Mouse (Mus musculus): ENCODE measurements around the gene Nrsn2.

Gene Nrsn2

GRCm38 (mm10) chr2:152343329-152344213 is 32.9 kb downstream of the Nrsn2 start, which contains the start of gene Trib3:
Trib3 (minus strand) TSS chr2:152344032.
- no peak for DNase-seq (ENCODE audit: extremely low read depth, low read depth, low spot score)

- DNase-seq (ENCODE audit: extremely low read depth, low read depth, low spot score) = no peak
Observed at GRCm38 (mm10) chr2:152339631-152340179, 36.7 kb downstream of the Nrsn2 start.

GRCm38 (mm10) chr2:152338319-152338718 is 38.1 kb downstream of the Nrsn2 start:
- no peak for DNase-seq (ENCODE audit: extremely low read depth, low read depth, low spot score)

GRCm38 (mm10) chr2:152337591-152338212 is 38.7 kb downstream of the Nrsn2 start:
- no peak for DNase-seq (ENCODE audit: extremely low read depth, low read depth, low spot score)

- no peak for DNase-seq (ENCODE audit: extremely low read depth, low read depth, low spot score)
Observed at GRCm38 (mm10) chr2:152336856-152337255, 39.6 kb downstream of the Nrsn2 start.

GRCm38 (mm10) chr2:152335289-152335820 is 41.1 kb downstream of the Nrsn2 start:
- no peak for DNase-seq (ENCODE audit: extremely low read depth, low read depth, low spot score)

- no peak for DNase-seq (ENCODE audit: extremely low read depth, low read depth, low spot score)
Observed at GRCm38 (mm10) chr2:152333345-152334006, 43.0 kb downstream of the Nrsn2 start.

- DNase-seq (ENCODE audit: extremely low read depth, low read depth, low spot score) = no peak
Observed at GRCm38 (mm10) chr2:152332101-152332825, 44.2 kb downstream of the Nrsn2 start, which contains the start of gene Rbck1. Rbck1 (minus strand) TSS chr2:152332653.

- no peak for DNase-seq (ENCODE audit: extremely low read depth, low read depth, low spot score)
Observed at GRCm38 (mm10) chr2:152330858-152331423, 45.5 kb downstream of the Nrsn2 start.

- DNase-seq (ENCODE audit: extremely low read depth, low read depth, low spot score) = no peak
Observed at GRCm38 (mm10) chr2:152327980-152328379, 48.5 kb downstream of the Nrsn2 start.

- DNase-seq (ENCODE audit: extremely low read depth, low read depth, low spot score) = no peak
Observed at GRCm38 (mm10) chr2:152326654-152327053, 49.8 kb downstream of the Nrsn2 start.

- DNase-seq (ENCODE audit: extremely low read depth, low read depth, low spot score) = no peak
Observed at GRCm38 (mm10) chr2:152326157-152326556, 50.3 kb downstream of the Nrsn2 start.

- DNase-seq (ENCODE audit: extremely low read depth, low read depth, low spot score) = no peak
Observed at GRCm38 (mm10) chr2:152324842-152325241, 51.6 kb downstream of the Nrsn2 start.

GRCm38 (mm10) chr2:152323971-152324370 is 52.5 kb downstream of the Nrsn2 start:
- no peak for DNase-seq (ENCODE audit: extremely low read depth, low read depth, low spot score)

- DNase-seq (ENCODE audit: extremely low read depth, low read depth, low spot score) = no peak
Observed at GRCm38 (mm10) chr2:152322198-152322597, 54.2 kb downstream of the Nrsn2 start.

- DNase-seq (ENCODE audit: extremely low read depth, low read depth, low spot score) = no peak
Observed at GRCm38 (mm10) chr2:152321558-152321957, 54.9 kb downstream of the Nrsn2 start.

Measured in fat pad, adult 2 months (tissue).